Mouse (Mus musculus): ENCODE measurements around the gene Olfr984.

DNA sequence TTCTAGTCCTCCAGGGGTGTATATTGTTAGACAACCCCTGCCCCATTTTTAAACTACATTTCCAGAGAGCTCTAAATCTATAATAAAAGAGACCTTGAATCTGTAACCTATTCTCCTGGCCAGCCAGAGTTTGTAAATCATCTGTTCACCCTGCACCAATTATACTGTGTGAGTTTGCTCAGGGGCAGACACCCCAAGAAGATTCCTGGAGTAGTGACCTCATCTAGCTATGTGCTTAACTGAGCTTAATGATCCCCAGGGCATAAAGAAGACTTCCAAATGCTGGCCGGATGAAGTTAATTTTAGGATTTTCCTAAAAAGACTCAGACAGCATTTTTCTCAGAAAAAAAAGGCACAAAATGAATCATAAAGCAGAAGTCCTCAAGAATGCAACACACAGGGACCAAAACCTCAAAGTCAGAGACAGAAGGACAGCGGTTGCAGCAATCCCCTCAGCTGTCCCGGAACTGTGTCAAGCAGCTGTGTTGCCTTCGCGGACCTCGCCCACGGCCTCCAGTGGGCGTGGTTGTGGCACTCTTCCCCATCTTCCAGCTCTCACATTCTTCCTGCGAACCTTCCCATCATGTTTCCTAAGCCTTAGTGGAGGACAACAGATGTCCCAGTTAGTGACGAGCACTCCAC, 2.8 kb upstream of the Olfr984 start:
- TF ChIP-seq POLR2A (IDR thresholded peaks at IDR 0.05; ENCODE audit: insufficient read depth, low read depth, low read length) = no peak
- TF ChIP-seq CTCF (IDR thresholded peaks at IDR 0.05; ENCODE audit: insufficient read depth, low read depth, low read length) = no peak

All from olfactory bulb, adult 2 months (tissue).